Mouse (Mus musculus) myocyte (in vitro differentiated cells): ENCODE measurements around the gene Ednrb.

Experiments used
- CEBPB ChIP-seq: IDR thresholded peaks from 2 replicates; pipeline ENCODE4 v1.6.1; 2011; ENCODE audit warnings: mild to moderate bottlenecking, moderate library complexity; ENCODE audit not compliant: poor library complexity, insufficient read depth, severe bottlenecking
- E2F4 ChIP-seq: IDR thresholded peaks from one replicate; pipeline ENCODE4 v1.6.1; 2011; ENCODE audit warnings: mild to moderate bottlenecking, control low read depth, moderate library complexity; ENCODE audit not compliant: insufficient read depth
- MAX ChIP-seq: IDR thresholded peaks from one replicate; pipeline ENCODE4 v1.6.1; 2011; ENCODE audit warnings: low read depth, mild to moderate bottlenecking, control low read depth
- MYOD1 ChIP-seq, 3 experiments: IDR thresholded peaks; one replicate each; pipeline ENCODE4 v1.6.1; 2011; ENCODE audit warnings: control low read depth in 2 of 3, low read depth in 2 of 3, mild to moderate bottlenecking in 2 of 3, moderate library complexity in 1 of 3; ENCODE audit not compliant: insufficient read length in 2 of 3, control insufficient read depth in 1 of 3
- MYOG ChIP-seq, 3 experiments: IDR thresholded peaks; one replicate each; pipeline ENCODE4 v1.6.1; 2011; ENCODE audit warnings: control low read depth in 2 of 3, low read depth in 2 of 3, mild to moderate bottlenecking in 2 of 3; ENCODE audit not compliant: insufficient read length in 2 of 3, control insufficient read depth in 1 of 3, insufficient read depth in 1 of 3
- POLR2A ChIP-seq: IDR thresholded peaks from one replicate; pipeline ENCODE4 v1.6.1; 2011; ENCODE audit warnings: low read depth, mild to moderate bottlenecking, control low read depth, moderate library complexity; ENCODE audit not compliant: insufficient read length
- POLR2AphosphoS2 ChIP-seq: IDR thresholded peaks from one replicate; pipeline ENCODE4 v1.6.1; 2011; ENCODE audit warnings: low read depth, control low read depth; ENCODE audit not compliant: insufficient read length
- REST ChIP-seq: IDR thresholded peaks from one replicate; pipeline ENCODE4 v1.6.1; 2011; ENCODE audit warnings: mild to moderate bottlenecking, control low read depth, moderate library complexity; ENCODE audit not compliant: insufficient read depth, insufficient read length
- TCF12 ChIP-seq: IDR thresholded peaks from one replicate; pipeline ENCODE4 v1.6.1; 2011; ENCODE audit warnings: mild to moderate bottlenecking, control low read depth; ENCODE audit not compliant: poor library complexity, insufficient read depth, severe bottlenecking
- USF1 ChIP-seq: IDR thresholded peaks from one replicate; pipeline ENCODE4 v1.6.1; 2011; ENCODE audit warnings: low read depth, mild to moderate bottlenecking, control low read depth, moderate library complexity

DNA sequence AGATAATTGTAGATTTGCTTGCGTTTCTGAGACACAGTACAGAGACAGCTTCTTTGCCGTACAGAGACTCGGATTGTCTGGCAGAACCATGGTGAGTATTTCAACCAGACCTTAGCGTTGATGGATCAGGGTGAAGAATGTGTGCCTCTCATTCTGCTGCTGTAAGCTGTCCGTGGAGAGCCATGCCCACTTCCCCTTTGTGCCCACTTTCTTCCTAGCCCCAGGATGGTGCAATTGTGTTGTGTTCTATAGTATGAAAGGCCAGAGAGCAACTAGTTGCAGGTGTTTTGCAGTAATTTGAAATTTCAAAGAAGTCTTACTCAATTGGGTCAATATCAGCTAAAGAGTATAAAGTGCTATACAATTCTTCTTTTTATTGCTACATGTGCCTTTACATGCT lies 50.8 kb downstream of the Ednrb start:
- TF ChIP-seq E2F4 (no peak), REST (no peak), POLR2AphosphoS2 (no peak), POLR2A (no peak), MAX (no peak), TCF12 (no peak), MYOD1 (IDR thresholded peaks at IDR 0.05; ENCODE audit: control insufficient read depth in 1 of 3, insufficient read length in 2 of 3, low read depth in 2 of 3) (no peak), USF1 (no peak), MYOG (IDR thresholded peaks at IDR 0.05; ENCODE audit: control insufficient read depth in 1 of 3, insufficient read depth in 1 of 3, insufficient read length in 2 of 3, low read depth in 2 of 3) (no peak), CEBPB (no peak)
